ENCODE assay signal across 9 mouse cellular contexts in genomic region chr17:62939930-62940572, GRCm38 (mm10). TPM values are rescaled to one million over a fixed set of nuclear protein-coding genes. Genes with fewer than 3 reads are reported as not detected.
DNase-seq lines count a peak whose midpoint lies in the region; ATAC-seq and TF ChIP-seq lines count a peak whose summit lies in the region.
"Had no signal": no experiment of that assay in that cellular context is flagged by ENCODE, and none has a peak within 500 bp of the region (broad histone marks: within the 10 kb centered on the region; RNA-seq: fewer than 3 reads in every experiment).

No protein-coding gene starts in this region.

- no peak overlapping the region for H3K27ac ChIP-seq in kidney, embryonic 15.5 days
- H3K27ac ChIP-seq in embryonic facial prominence, embryonic 11.5 days (replicated peaks; ENCODE audit: low read depth, low read length), result no peak overlapping the region
- H3K27ac ChIP-seq in hindbrain, postnatal 0 days, result no peak overlapping the region
- no peak overlapping the region for H3K27ac ChIP-seq in neural tube, embryonic 15.5 days (replicated peaks)

- peak overlapping the region; percentile 48 for H3K4me2 ChIP-seq in kidney, embryonic 15.5 days
- peak overlapping the region; percentile 19; the same call in 1 of the 2 replicates for H3K4me2 ChIP-seq in embryonic facial prominence, embryonic 11.5 days (ENCODE audit: low read depth, low read length)
- peak overlapping the region; percentile 49 for H3K4me2 ChIP-seq in hindbrain, postnatal 0 days (ENCODE audit: low read depth, low read length)
- H3K4me2 ChIP-seq in neural tube, embryonic 15.5 days, result peak overlapping the region; percentile 40

- no peak for DNase-seq in kidney, adult 11 months
- peak; percentile 53 for DNase-seq in embryonic facial prominence, embryonic 11.5 days (ENCODE audit: low spot score)
- DNase-seq in hindbrain, postnatal 0 days (ENCODE audit: low spot score), result no peak
- DNase-seq in gastrocnemius, postnatal 10 days, result no peak
- DNase-seq in adrenal gland, postnatal 10 days, result no peak
- DNase-seq: kidney, postnatal 25 days had no signal

- H3K4me1 ChIP-seq in kidney, embryonic 15.5 days, result peaks cover 14% of the 10 kb centered on the region
- H3K4me1 ChIP-seq in embryonic facial prominence, embryonic 11.5 days (ENCODE audit: control insufficient read depth, insufficient read depth, low read length), result no peaks in the 10 kb centered on the region
- 0 out of 2 replicates have a peak, but pooled peaks cover 3% of the 10 kb centered on the region for H3K4me1 ChIP-seq in hindbrain, postnatal 0 days (ENCODE audit: insufficient read depth, low read length)
- peaks cover 11% of the 10 kb centered on the region for H3K4me1 ChIP-seq in neural tube, embryonic 15.5 days

- ATAC-seq in kidney, embryonic 15.5 days (replicated peaks; ENCODE audit: low FRiP score), result no peak
- peak; percentile 64 for ATAC-seq in embryonic facial prominence, embryonic 11.5 days (replicated peaks; ENCODE audit: insufficient number of reproducible peaks, low FRiP score, low TSS enrichment, low read depth)
- no peak for ATAC-seq in hindbrain, postnatal 0 days
- ATAC-seq in neural tube, embryonic 15.5 days (ENCODE audit: low FRiP score), result no peak
- no peak for ATAC-seq in granulocyte monocyte progenitor cell, adult 5-6 weeks (replicated peaks; ENCODE audit: poor library complexity, severe bottlenecking)

- no peaks in the 10 kb centered on the region for H3K36me3 ChIP-seq in kidney, embryonic 15.5 days
- H3K36me3 ChIP-seq in embryonic facial prominence, embryonic 11.5 days (replicated peaks; ENCODE audit: control insufficient read depth, insufficient read depth, low read depth, low read length), result no peaks in the 10 kb centered on the region
- no peaks in the 10 kb centered on the region for H3K36me3 ChIP-seq in hindbrain, postnatal 0 days (ENCODE audit: insufficient read depth, low read length)
- no peaks in the 10 kb centered on the region for H3K36me3 ChIP-seq in neural tube, embryonic 15.5 days

- TF ChIP-seq CTCF in hindbrain, postnatal 0 days (IDR thresholded peaks at IDR 0.05; ENCODE audit: low read depth), result no peak

- H3K4me3 ChIP-seq in kidney, embryonic 15.5 days (replicated peaks), result peak overlapping the region; percentile 9; the same call in 1 of the 2 replicates
- H3K4me3 ChIP-seq in embryonic facial prominence, embryonic 11.5 days (ENCODE audit: low read depth, low read length), result no peak overlapping the region
- 0 out of 2 replicates have a peak overlapping the region, but pooled peaks have one; percentile 1 for H3K4me3 ChIP-seq in hindbrain, postnatal 0 days (ENCODE audit: low read length)
- 0 out of 2 replicates have a peak overlapping the region, but pooled peaks have one; percentile 2 for H3K4me3 ChIP-seq in neural tube, embryonic 15.5 days (replicated peaks)

- H3K9me3 ChIP-seq in kidney, embryonic 15.5 days (replicated peaks), result no peaks in the 10 kb centered on the region
- no peaks in the 10 kb centered on the region for H3K9me3 ChIP-seq in embryonic facial prominence, embryonic 11.5 days (replicated peaks; ENCODE audit: control insufficient read depth, low read length)
- no peaks in the 10 kb centered on the region for H3K9me3 ChIP-seq in hindbrain, postnatal 0 days (ENCODE audit: low read length)
- no peaks in the 10 kb centered on the region for H3K9me3 ChIP-seq in neural tube, embryonic 15.5 days (replicated peaks)

- 21% methylated on average over 18 of the region's 18 CpGs for WGBS in kidney, embryonic 15.5 days
- 3% methylated on average over 18 of the region's 18 CpGs for WGBS in embryonic facial prominence, embryonic 11.5 days
- WGBS in hindbrain, postnatal 0 days, result 13% methylated on average over 18 of the region's 18 CpGs
- WGBS in neural tube, embryonic 15.5 days, result 11% methylated on average over 18 of the region's 18 CpGs

- H3K27me3 ChIP-seq in kidney, embryonic 15.5 days, result no peaks in the 10 kb centered on the region
- H3K27me3 ChIP-seq in embryonic facial prominence, embryonic 11.5 days (ENCODE audit: control insufficient read depth, insufficient read depth, low read length), result no peaks in the 10 kb centered on the region
- no peaks in the 10 kb centered on the region for H3K27me3 ChIP-seq in hindbrain, postnatal 0 days (ENCODE audit: insufficient read depth, low read length)
- H3K27me3 ChIP-seq in neural tube, embryonic 15.5 days (replicated peaks), result no peaks in the 10 kb centered on the region

- no peak overlapping the region for H3K9ac ChIP-seq in kidney, embryonic 15.5 days
- no peak overlapping the region for H3K9ac ChIP-seq in embryonic facial prominence, embryonic 11.5 days (replicated peaks; ENCODE audit: low read length)
- no peak overlapping the region for H3K9ac ChIP-seq in hindbrain, postnatal 0 days (replicated peaks; ENCODE audit: low read length)
- no peak overlapping the region for H3K9ac ChIP-seq in neural tube, embryonic 15.5 days (replicated peaks)

RNA-seq across cellular contexts. Expression of gene Efna5, which starts 58.9 kb away (rescaled TPM):
- polyA plus RNA-seq in kidney, embryonic 15.5 days (2015; fragmentation: Nextera tagmentation; extraction: Ambion mirVana), result 29.9 and 33.7 TPM in 2 replicates
- 65.2 and 70.3 TPM in 2 replicates for polyA plus RNA-seq in embryonic facial prominence, embryonic 11.5 days (2014; fragmentation: Nextera tagmentation; extraction: Ambion mirVana)
- total RNA-seq in hindbrain, postnatal 0 days (2014; rRNA removed), result 5.3 and 5.4 TPM in 2 replicates
- polyA plus RNA-seq in hindbrain, postnatal 0 days (2015; fragmentation: Nextera tagmentation; extraction: Ambion mirVana), result 38.8 and 40.2 TPM in 2 replicates
- polyA plus RNA-seq in neural tube, embryonic 15.5 days (2015; fragmentation: Nextera tagmentation; extraction: Ambion mirVana), result 44.4 and 46.0 TPM in 2 replicates
- total RNA-seq in gastrocnemius, postnatal 10 days (2021), result 1 to 10 TPM; 2.2 to 3.8 TPM
- 10 to 100 TPM; 24.5 to 30.3 TPM for total RNA-seq in adrenal gland, postnatal 10 days (2021)
- not detected in 2 replicates for total RNA-seq in granulocyte monocyte progenitor cell, adult 5-6 weeks (2014; fragmentation: Nextera tagmentation)
- not detected in 2 replicates for total RNA-seq in granulocyte monocyte progenitor cell, adult 5-6 weeks (2017)
